Mouse (Mus musculus): ENCODE data around the gene Neurl1b. TPM values are rescaled to one million over a fixed set of nuclear protein-coding genes. Genes with fewer than 3 reads are reported as not detected.

Gene Neurl1b
- polyA plus RNA-seq, 1 experiment from 2014 or later = 0.49 TPM

GRCm38 (mm10) chr17:26412967-26413366 lies 1.7 kb upstream of the Neurl1b start:
- Histone ChIP-seq H3K9me3 (no peaks in the 10 kb centered on the region), H3K9ac (no peak overlapping the region), H3K27me3 (peaks cover 64% of the 10 kb centered on the region), H3K27ac (replicated peaks) (no peak overlapping the region), H3K4me3 (no peak overlapping the region), H3K36me3 (no peaks in the 10 kb centered on the region), H3K4me1 (replicated peaks) (peaks cover 16% of the 10 kb centered on the region), H3K4me2 (no peak overlapping the region)
- no peak for ATAC-seq (ENCODE audit: low read depth)
- 85% methylated on average over 5 of the region's 5 CpGs for WGBS

GRCm38 (mm10) chr17:26414184-26414522 lies 476 bp upstream of the Neurl1b start:
- Histone ChIP-seq H3K27ac (replicated peaks) (no peak overlapping the region), H3K36me3 (no peaks in the 10 kb centered on the region), H3K27me3 (peaks cover 65% of the 10 kb centered on the region), H3K4me1 (replicated peaks) (peaks cover 16% of the 10 kb centered on the region), H3K4me2 (peak overlapping the region; percentile 89), H3K9me3 (no peaks in the 10 kb centered on the region), H3K4me3 (peak overlapping the region; percentile 83), H3K9ac (peak overlapping the region; percentile 80)
- no peak; the same call in 1 of the 2 replicates for ATAC-seq (ENCODE audit: low read depth)
- 11% methylated on average over 5 of the region's 5 CpGs for WGBS

- no peaks in the 10 kb centered on the region for H3K36me3 ChIP-seq
- ATAC-seq (ENCODE audit: low read depth) = peak; percentile 37; the same call in 1 of the 2 replicates
- H3K9ac ChIP-seq = peak overlapping the region; percentile 80
- no peak overlapping the region for H3K27ac ChIP-seq (replicated peaks)
- peaks cover 16% of the 10 kb centered on the region for H3K4me1 ChIP-seq (replicated peaks)
- H3K27me3 ChIP-seq = peaks cover 61% of the 10 kb centered on the region
- WGBS = 2% methylated on average over 27 of the region's 27 CpGs
- peak overlapping the region; percentile 89 for H3K4me2 ChIP-seq
- peak overlapping the region; percentile 83 for H3K4me3 ChIP-seq
- no peaks in the 10 kb centered on the region for H3K9me3 ChIP-seq
Observed at GRCm38 (mm10) chr17:26415355-26415865, 781 bp downstream of the Neurl1b start.

- WGBS = 68% methylated on average over 3 of the region's 3 CpGs
- Histone ChIP-seq H3K9me3 (no peaks in the 10 kb centered on the region), H3K36me3 (no peaks in the 10 kb centered on the region), H3K4me2 (peak overlapping the region; percentile 89), H3K4me1 (replicated peaks) (peaks cover 16% of the 10 kb centered on the region), H3K27ac (replicated peaks) (no peak overlapping the region), H3K27me3 (peaks cover 58% of the 10 kb centered on the region), H3K9ac (no peak overlapping the region), H3K4me3 (0 out of 2 replicates have a peak overlapping the region, but pooled peaks have one; percentile 83)
- no peak for ATAC-seq (ENCODE audit: low read depth)
Observed at GRCm38 (mm10) chr17:26416141-26416540, 1.5 kb downstream of the Neurl1b start.

GRCm38 (mm10) chr17:26417770-26418421 lies 3.3 kb downstream of the Neurl1b start:
- no peak overlapping the region for H3K9ac ChIP-seq
- no peak for ATAC-seq (ENCODE audit: low read depth)
- H3K4me2 ChIP-seq = no peak overlapping the region
- peaks cover 41% of the 10 kb centered on the region for H3K27me3 ChIP-seq
- H3K9me3 ChIP-seq = no peaks in the 10 kb centered on the region
- H3K4me1 ChIP-seq (replicated peaks) = peaks cover 16% of the 10 kb centered on the region
- no peaks in the 10 kb centered on the region for H3K36me3 ChIP-seq
- no peak overlapping the region for H3K27ac ChIP-seq (replicated peaks)
- WGBS = 86% methylated on average over 6 of the region's 6 CpGs
- H3K4me3 ChIP-seq = no peak overlapping the region

- Histone ChIP-seq H3K4me3 (no peak overlapping the region), H3K36me3 (no peaks in the 10 kb centered on the region), H3K9ac (no peak overlapping the region), H3K4me1 (replicated peaks) (peaks cover 9% of the 10 kb centered on the region; the same call in 1 of the 2 replicates), H3K27ac (replicated peaks) (no peak overlapping the region), H3K9me3 (no peaks in the 10 kb centered on the region), H3K27me3 (peaks cover 23% of the 10 kb centered on the region), H3K4me2 (no peak overlapping the region)
- no peak for ATAC-seq (ENCODE audit: low read depth)
- 83% methylated on average over 7 of the region's 7 CpGs for WGBS
Observed at GRCm38 (mm10) chr17:26420491-26421247, 6.0 kb downstream of the Neurl1b start.

- H3K9ac ChIP-seq = no peak overlapping the region
- no peaks in the 10 kb centered on the region for H3K9me3 ChIP-seq
- H3K4me2 ChIP-seq = no peak overlapping the region
- H3K27ac ChIP-seq (replicated peaks) = no peak overlapping the region
- H3K4me1 ChIP-seq (replicated peaks) = peaks cover 9% of the 10 kb centered on the region; the same call in 1 of the 2 replicates
- H3K36me3 ChIP-seq = no peaks in the 10 kb centered on the region
- 43% methylated on average over 3 of the region's 3 CpGs for WGBS
- ATAC-seq (ENCODE audit: low read depth) = no peak
- H3K27me3 ChIP-seq = peaks cover 14% of the 10 kb centered on the region
- H3K4me3 ChIP-seq = no peak overlapping the region
Observed at GRCm38 (mm10) chr17:26421561-26421960, 6.9 kb downstream of the Neurl1b start.

- Histone ChIP-seq H3K4me1 (replicated peaks) (peaks cover 9% of the 10 kb centered on the region; the same call in 1 of the 2 replicates), H3K9me3 (no peaks in the 10 kb centered on the region), H3K4me2 (no peak overlapping the region), H3K4me3 (no peak overlapping the region), H3K27me3 (peaks cover 7% of the 10 kb centered on the region; the same call in 1 of the 2 replicates), H3K27ac (replicated peaks) (no peak overlapping the region), H3K36me3 (no peaks in the 10 kb centered on the region), H3K9ac (no peak overlapping the region)
- 83% methylated on average over 6 of the region's 6 CpGs for WGBS
- ATAC-seq (ENCODE audit: low read depth) = no peak
Observed at GRCm38 (mm10) chr17:26422390-26422789, 7.8 kb downstream of the Neurl1b start.

GRCm38 (mm10) chr17:26423967-26424641 lies 9.5 kb downstream of the Neurl1b start:
- ATAC-seq (ENCODE audit: low read depth) = no peak
- no peaks in the 10 kb centered on the region for H3K9me3 ChIP-seq

GRCm38 (mm10) chr17:26424973-26425735 lies 10.5 kb downstream of the Neurl1b start:
- Histone ChIP-seq H3K4me1 (replicated peaks) (peaks cover 9% of the 10 kb centered on the region; the same call in 1 of the 2 replicates), H3K9me3 (no peaks in the 10 kb centered on the region), H3K36me3 (no peaks in the 10 kb centered on the region), H3K4me2 (no peak overlapping the region), H3K4me3 (no peak overlapping the region), H3K9ac (no peak overlapping the region), H3K27ac (replicated peaks) (no peak overlapping the region), H3K27me3 (no peaks in the 10 kb centered on the region)
- WGBS = 71% methylated on average over 13 of the region's 13 CpGs
- ATAC-seq (ENCODE audit: low read depth) = no peak

More at GRCm38 (mm10) chr17:26423967-26424641, 9.5 kb downstream of the Neurl1b start:
- 37% methylated on average over 11 of the region's 11 CpGs for WGBS
- H3K27ac ChIP-seq (replicated peaks) = no peak overlapping the region
- no peak overlapping the region for H3K4me2 ChIP-seq
- H3K9ac ChIP-seq = no peak overlapping the region
- H3K36me3 ChIP-seq = no peaks in the 10 kb centered on the region
- H3K4me1 ChIP-seq (replicated peaks) = peaks cover 9% of the 10 kb centered on the region; the same call in 1 of the 2 replicates
- H3K27me3 ChIP-seq = no peaks in the 10 kb centered on the region
- H3K4me3 ChIP-seq = no peak overlapping the region

- no peak for ATAC-seq (ENCODE audit: low read depth)
- no peak overlapping the region for H3K4me3 ChIP-seq
- H3K4me2 ChIP-seq = no peak overlapping the region
- no peaks in the 10 kb centered on the region for H3K4me1 ChIP-seq (replicated peaks)
- no peak overlapping the region for H3K9ac ChIP-seq
- WGBS = 61% methylated on average over 11 of the region's 11 CpGs
- 0 out of 2 replicates have a peak, but pooled peaks cover 6% of the 10 kb centered on the region for H3K36me3 ChIP-seq
- no peaks in the 10 kb centered on the region for H3K9me3 ChIP-seq
- peaks cover 25% of the 10 kb centered on the region for H3K27me3 ChIP-seq
- H3K27ac ChIP-seq (replicated peaks) = no peak overlapping the region
Observed at GRCm38 (mm10) chr17:26433295-26433694, 18.7 kb downstream of the Neurl1b start.
